Mouse (Mus musculus) c-Kit-positive CD71-negative TER-119-negative erythroid progenitor cells, embryonic 14.5 days (primary cell): Measurements from ENCODE around the gene Mfsd14a.

Source experiments
- DNase-seq: peaks from one replicate; pipeline ENCODE4 v3.0.0-alpha.2; 2013; ENCODE audit warnings: low read depth

Mfsd14a gene

DNA sequence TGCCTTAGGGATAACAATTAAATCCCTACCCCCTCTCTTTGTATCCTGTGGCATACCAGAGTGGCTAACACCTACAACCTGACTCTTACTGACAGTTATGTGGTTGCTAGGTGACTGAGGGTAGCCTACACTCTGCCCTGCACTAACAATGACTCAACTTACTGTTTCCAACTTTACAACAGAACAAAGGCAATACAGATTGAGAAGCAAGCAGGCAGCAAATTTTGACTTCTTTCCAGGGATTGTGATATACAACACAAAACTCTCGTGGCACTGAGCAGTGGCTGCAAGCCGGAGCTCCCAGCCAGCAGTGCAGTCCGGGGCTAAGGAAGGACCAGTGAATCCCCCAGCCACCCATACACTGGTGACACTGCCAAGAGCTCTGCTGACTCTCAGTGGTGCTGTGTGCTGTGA lies 10.4 kb downstream of the Mfsd14a start:
- no peak for DNase-seq

- no peak for DNase-seq
Measured at GRCm38 (mm10) chr3:116650698-116651097, 11.8 kb downstream of the Mfsd14a start.

- DNase-seq: no peak
Measured at GRCm38 (mm10) chr3:116648805-116649204, 13.7 kb downstream of the Mfsd14a start.

DNA sequence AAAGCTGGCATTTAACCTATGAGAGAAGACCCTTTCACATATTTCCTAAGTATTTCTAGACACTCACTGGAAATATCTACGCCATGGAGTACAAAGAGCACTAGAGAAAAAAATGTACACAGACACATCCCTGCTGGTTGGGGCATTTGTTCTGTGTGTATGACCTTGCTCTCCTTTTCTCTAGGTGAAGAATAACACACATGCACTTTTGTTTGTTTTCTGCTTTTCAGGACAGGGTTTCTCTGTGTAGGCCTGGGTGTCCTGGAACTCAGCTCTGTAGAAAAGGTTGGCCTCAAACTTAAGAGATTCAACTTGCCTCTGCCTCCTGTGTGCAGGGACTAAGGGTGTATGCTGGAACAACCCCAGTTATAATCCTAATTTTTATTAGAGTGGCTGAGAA lies 16.1 kb downstream of the Mfsd14a start:
- no peak for DNase-seq

GRCm38 (mm10) chr3:116642373-116642772 lies 20.1 kb downstream of the Mfsd14a start:
- no peak for DNase-seq

- no peak for DNase-seq
Measured at GRCm38 (mm10) chr3:116641811-116642371, 20.6 kb downstream of the Mfsd14a start.

GRCm38 (mm10) chr3:116640024-116640423 lies 22.5 kb downstream of the Mfsd14a start:
- DNase-seq: no peak

DNA sequence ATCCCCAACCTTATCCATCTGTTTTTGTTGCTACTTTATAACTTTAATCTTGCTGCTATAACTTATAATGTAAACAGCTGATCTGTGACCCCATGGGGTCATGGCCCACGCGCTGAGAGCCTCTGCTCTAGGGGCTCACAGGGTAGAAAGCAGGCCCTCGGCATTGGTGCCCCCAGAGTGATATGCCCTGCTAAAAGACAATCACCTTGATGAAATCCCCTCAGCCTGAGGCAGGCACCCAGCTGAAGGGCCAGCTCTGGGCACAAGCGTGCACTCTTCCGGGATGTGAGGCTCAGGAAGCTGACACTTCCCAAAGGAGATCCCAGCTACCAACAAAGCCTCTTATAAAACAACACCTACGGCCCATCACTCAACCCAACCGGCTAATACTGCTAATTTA lies 23.9 kb downstream of the Mfsd14a start:
- DNase-seq: no peak

DNA sequence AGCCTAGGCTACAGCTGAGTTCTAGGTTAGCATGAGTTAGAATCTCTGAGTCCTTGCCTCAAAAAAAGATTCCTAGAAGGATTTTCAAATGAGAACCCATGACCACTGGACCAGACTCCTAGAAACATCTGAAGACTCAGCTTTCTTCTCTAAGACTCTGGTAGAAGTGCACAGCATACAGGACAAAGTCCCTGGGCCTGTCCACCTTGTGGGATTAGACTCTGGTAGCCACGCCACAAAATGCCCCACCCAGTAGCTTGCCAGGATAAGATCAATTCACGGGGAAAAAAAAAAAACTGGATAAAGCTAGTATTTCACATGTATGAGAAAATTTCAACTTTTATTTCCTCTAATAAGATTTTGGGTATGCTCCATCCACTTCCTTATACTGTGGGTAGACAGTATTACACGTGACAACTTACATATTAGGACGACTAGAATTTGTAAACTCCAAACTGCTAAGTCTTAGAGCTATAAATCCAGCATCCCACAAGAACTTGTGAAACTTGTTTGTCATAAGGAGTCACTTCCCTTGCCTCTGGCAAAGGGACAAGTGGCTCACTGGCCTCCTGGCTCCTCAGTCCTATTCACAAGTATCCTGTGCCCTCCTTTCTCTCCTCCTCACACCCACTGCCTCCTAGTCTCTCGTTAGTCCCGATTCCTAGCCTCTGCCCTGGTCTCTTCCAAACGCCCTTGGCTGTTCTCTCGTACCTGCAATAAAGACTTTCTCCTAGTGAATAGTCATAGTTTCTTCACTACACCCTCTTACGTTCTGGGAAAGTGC lies 24.6 kb downstream of the Mfsd14a start:
- DNase-seq: no peak

- DNase-seq: no peak
Measured at GRCm38 (mm10) chr3:116635799-116636198, 26.7 kb downstream of the Mfsd14a start.

GRCm38 (mm10) chr3:116634853-116635252 lies 27.6 kb downstream of the Mfsd14a start:
- no peak for DNase-seq

DNA sequence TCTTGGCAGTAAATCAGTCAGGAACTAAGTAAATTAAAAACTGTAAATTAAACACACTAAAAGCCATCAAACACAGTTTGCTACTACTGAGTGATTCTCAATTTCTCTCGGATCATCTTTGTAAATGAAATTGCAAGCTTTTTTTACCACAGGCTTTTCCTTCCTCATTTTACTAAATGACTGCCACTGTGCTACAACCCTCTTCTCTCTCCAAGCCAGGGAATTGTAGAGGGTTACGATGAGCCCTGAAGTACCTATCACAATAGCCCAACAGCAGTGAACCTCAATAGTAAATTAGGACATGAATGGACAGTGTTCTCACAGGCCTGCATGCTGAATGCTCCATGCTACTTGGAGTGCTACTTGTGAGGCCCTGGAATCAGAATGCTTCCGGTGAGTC lies 28.4 kb downstream of the Mfsd14a start:
- DNase-seq: no peak

- no peak for DNase-seq
Measured at GRCm38 (mm10) chr3:116632971-116633370, 29.5 kb downstream of the Mfsd14a start.

GRCm38 (mm10) chr3:116631459-116631858 lies 31.0 kb downstream of the Mfsd14a start:
- DNase-seq: no peak

- DNase-seq: no peak
Measured at GRCm38 (mm10) chr3:116622641-116623040, 39.8 kb downstream of the Mfsd14a start.

DNA sequence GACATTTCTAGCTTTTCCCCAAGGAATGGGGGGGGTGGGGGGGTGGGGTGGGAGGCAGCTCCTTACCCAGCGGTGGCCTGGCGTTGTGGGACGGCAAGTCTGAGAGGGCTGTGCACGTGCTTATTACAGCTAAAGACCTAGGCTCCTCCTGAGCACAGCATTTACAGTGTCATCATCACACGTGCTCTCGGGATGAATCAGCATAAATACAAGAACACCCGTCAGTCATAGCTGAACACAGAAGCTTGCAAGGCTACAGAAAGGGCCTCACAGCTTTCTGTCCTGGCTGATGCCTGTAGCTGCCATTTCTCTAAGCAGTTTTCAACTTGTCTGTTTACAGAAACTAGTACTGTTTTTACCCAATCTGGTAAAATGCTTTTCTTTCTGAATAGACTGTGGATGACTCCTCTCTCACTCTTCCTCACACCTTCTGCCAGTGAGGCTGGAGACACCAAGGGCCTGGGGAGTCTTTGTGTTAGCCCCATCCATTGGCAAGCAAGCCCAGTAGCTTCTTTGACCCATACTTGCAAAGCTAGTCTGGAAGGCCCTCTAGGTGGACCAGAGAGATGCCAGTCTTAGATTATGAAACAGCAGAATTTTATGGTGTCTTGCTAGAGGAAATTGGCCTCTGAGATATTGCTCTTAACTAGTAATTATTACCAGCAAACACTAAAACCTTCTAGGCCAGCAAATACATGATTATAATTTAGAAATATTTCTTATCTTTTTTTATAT lies 41.7 kb downstream of the Mfsd14a start:
- DNase-seq: no peak

GRCm38 (mm10) chr3:116618855-116619254 lies 43.6 kb downstream of the Mfsd14a start:
- no peak for DNase-seq

- DNase-seq: no peak
Measured at GRCm38 (mm10) chr3:116615318-116616068, 47.0 kb downstream of the Mfsd14a start.

DNA sequence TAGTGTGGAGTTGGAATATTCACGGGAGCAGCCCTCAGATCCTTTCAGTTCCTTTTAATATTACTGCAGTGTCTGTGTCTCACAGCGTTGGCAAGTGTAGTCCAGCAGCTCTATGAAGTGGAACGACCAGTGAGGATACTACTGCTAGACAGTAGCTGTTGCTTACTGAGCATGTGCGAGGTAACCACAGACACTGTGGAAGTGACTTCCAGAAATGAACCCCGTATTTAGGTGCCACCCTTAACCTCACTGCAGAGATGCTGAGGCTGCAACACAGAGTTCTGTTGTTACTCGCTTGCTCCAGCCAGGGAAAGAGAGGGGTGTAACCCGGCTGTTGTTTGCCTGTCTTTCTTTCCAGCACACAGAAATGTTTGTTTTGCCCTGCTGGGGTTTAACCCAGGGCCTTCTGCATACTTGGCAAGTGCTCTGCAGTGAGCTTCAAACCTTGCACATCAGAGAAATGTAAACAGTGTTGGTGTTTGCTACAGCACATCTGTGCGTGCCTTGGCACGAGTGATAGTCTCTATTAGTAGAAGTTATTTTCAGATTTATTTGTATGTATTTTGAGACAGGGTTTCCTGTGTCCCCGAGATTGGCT lies 48.1 kb downstream of the Mfsd14a start, which contains the start of gene Trmt13:
Gene Trmt13 (minus strand): TSS at position 293 of the 598 bp plus-strand sequence.
- no peak for DNase-seq

- DNase-seq: no peak
Measured at GRCm38 (mm10) chr3:116604570-116604969, 57.9 kb downstream of the Mfsd14a start.

GRCm38 (mm10) chr3:116601781-116602180 lies 60.7 kb downstream of the Mfsd14a start:
- DNase-seq: no peak

DNA sequence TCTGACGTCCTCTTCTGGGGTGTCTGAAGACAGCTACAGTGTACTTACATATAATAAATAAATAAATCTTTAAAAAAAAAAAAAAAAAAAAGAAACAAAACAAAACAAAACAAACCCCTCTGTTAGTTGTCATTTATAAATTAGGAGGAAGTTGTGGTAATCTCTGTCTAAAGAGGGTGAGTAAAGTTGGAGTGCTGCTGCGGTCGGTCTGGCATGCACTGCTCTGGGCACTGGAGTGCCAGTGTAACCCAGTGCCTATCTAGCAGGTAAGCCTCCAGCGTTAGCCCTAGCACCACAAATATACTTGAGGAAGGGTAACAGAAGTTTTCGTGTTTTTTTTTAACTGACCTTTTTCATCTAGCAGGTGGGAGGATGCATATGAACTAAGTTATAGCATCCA lies 61.5 kb downstream of the Mfsd14a start:
- no peak for DNase-seq
